Mouse (Mus musculus) erythroid progenitor cell, adult 5-6 weeks (primary cell): ENCODE data around the gene Cdc42bpb. TPM values are rescaled to one million over a fixed set of nuclear protein-coding genes. Genes with fewer than 3 reads are reported as not detected.

Experiments
- ATAC-seq: replicated peaks from 2 replicates; pipeline ENCODE4 v1.8.0; 2016; ENCODE audit warnings: moderate number of reproducible peaks, mild to moderate bottlenecking, moderate TSS enrichment, inconsistent platforms; ENCODE audit not compliant: poor library complexity, low FRiP score, severe bottlenecking
- total RNA-seq, 2 experiments: library from RNA; stranded (forward) in 1 of 2; stranded (reverse) in 1 of 2; fragments of 150-400 nt in 1 of 2; fragments of 186-747, 209-891 nt in 1 of 2; gene quantifications; 2 replicates each; pipeline versions ENCODE4 v1.2.3 to v1.2.4; 2015 to 2017; ENCODE audit warnings: low replicate concordance in 2 of 2

The Cdc42bpb gene
- total RNA-seq, 2 experiments from 2014 or later: 0.42 to 9.7 TPM

GRCm38 (mm10) chr12:111250116-111250515 is 127.4 kb downstream of the Cdc42bpb start:
- no peak for ATAC-seq

GRCm38 (mm10) chr12:111249095-111249494 is 128.4 kb downstream of the Cdc42bpb start:
- no peak for ATAC-seq

GRCm38 (mm10) chr12:111246808-111247464 is 130.6 kb downstream of the Cdc42bpb start:
- ATAC-seq: no peak

- ATAC-seq: no peak
Observed at GRCm38 (mm10) chr12:111245070-111245469, 132.4 kb downstream of the Cdc42bpb start.

GRCm38 (mm10) chr12:111243733-111244132 is 133.8 kb downstream of the Cdc42bpb start:
- no peak for ATAC-seq

Other genes with a start within 250 kb of the Cdc42bpb start
- gene Traf3, start 211.3 kb downstream of the Cdc42bpb start, total RNA-seq (2015; ENCODE audit: low replicate concordance): 1.8 and 2.5 TPM in 2 replicates
- gene Traf3, start 211.3 kb downstream of the Cdc42bpb start, total RNA-seq (2017; ENCODE audit: low replicate concordance): 1.9 and 2.3 TPM in 2 replicates
- gene 4930595D18Rik, start 193.2 kb downstream of the Cdc42bpb start, total RNA-seq (2015; ENCODE audit: low replicate concordance): not detected in 2 replicates
- gene 4930595D18Rik, start 193.2 kb downstream of the Cdc42bpb start, total RNA-seq (2017; ENCODE audit: low replicate concordance): not detected in 2 replicates
- gene Amn, start 106.6 kb downstream of the Cdc42bpb start, total RNA-seq (2015; ENCODE audit: low replicate concordance): not detected in 2 replicates
- not detected in 2 replicates for gene Amn, start 106.6 kb downstream of the Cdc42bpb start, total RNA-seq (2017; ENCODE audit: low replicate concordance)
- gene Lbhd2, start 29.1 kb upstream of the Cdc42bpb start, total RNA-seq (2015; ENCODE audit: low replicate concordance): not detected in 2 replicates
- gene Lbhd2, start 29.1 kb upstream of the Cdc42bpb start, total RNA-seq (2017; ENCODE audit: low replicate concordance): not detected in 2 replicates
- 2.2 TPM in 1 of 2 replicates, not detected in the other for gene Exoc3l4, start 39.3 kb upstream of the Cdc42bpb start, total RNA-seq (2015; ENCODE audit: low replicate concordance)
- gene Exoc3l4, start 39.3 kb upstream of the Cdc42bpb start, total RNA-seq (2017; ENCODE audit: low replicate concordance): not detected in 2 replicates
- gene Tnfaip2, start 64.8 kb upstream of the Cdc42bpb start, total RNA-seq (2015; ENCODE audit: low replicate concordance): 75.7 and 109 TPM in 2 replicates
- gene Tnfaip2, start 64.8 kb upstream of the Cdc42bpb start, total RNA-seq (2017; ENCODE audit: low replicate concordance): 238 and 415 TPM in 2 replicates
- 1.8 TPM in 1 of 2 replicates, not detected in the other for gene Gm266, start 108.1 kb upstream of the Cdc42bpb start, total RNA-seq (2015; ENCODE audit: low replicate concordance)
- not detected in 2 replicates for gene Gm266, start 108.1 kb upstream of the Cdc42bpb start, total RNA-seq (2017; ENCODE audit: low replicate concordance)
- 265 and 296 TPM in 2 replicates for gene Eif5, start 160.3 kb upstream of the Cdc42bpb start, total RNA-seq (2015; ENCODE audit: low replicate concordance)
- gene Eif5, start 160.3 kb upstream of the Cdc42bpb start, total RNA-seq (2017; ENCODE audit: low replicate concordance): 240 and 253 TPM in 2 replicates
- 200 and 221 TPM in 2 replicates for gene Mark3, start 196.8 kb upstream of the Cdc42bpb start, total RNA-seq (2015; ENCODE audit: low replicate concordance)
- gene Mark3, start 196.8 kb upstream of the Cdc42bpb start, total RNA-seq (2017; ENCODE audit: low replicate concordance): 177 and 202 TPM in 2 replicates